Comparison of ENCODE assay signal across 20 mouse cellular contexts in genomic region chr3:40119462-40119861, GRCm38 (mm10).
DNase-seq lines count a peak whose midpoint lies in the region; ATAC-seq and TF ChIP-seq lines count a peak whose summit lies in the region.
"Had no signal": no experiment of that assay in that cellular context is flagged by ENCODE, and none has a peak within 500 bp of the region (broad histone marks: within the 10 kb centered on the region; RNA-seq: fewer than 3 reads in every experiment).

No protein-coding gene starts in this region.

- H3K27ac ChIP-seq in forebrain, embryonic 10.5 days: peak overlapping the region; percentile 81
- H3K27ac ChIP-seq in forebrain, postnatal 0 days (ENCODE audit: low read depth, low read length): no peak overlapping the region
- H3K27ac ChIP-seq in midbrain, embryonic 10.5 days (replicated peaks): peak overlapping the region; percentile 69
- H3K27ac ChIP-seq in midbrain, embryonic 16.5 days (ENCODE audit: low read length): no peak overlapping the region
- no peak overlapping the region for H3K27ac ChIP-seq in forebrain, embryonic 14.5 days (ENCODE audit: low read depth, low read length)
- no peak overlapping the region for H3K27ac ChIP-seq in kidney, adult 2 months (ENCODE audit: insufficient read depth, low read depth, low read length)
- H3K27ac ChIP-seq: heart, embryonic 13.5 days; stomach, embryonic 15.5 days had no signal

- no peak for TF ChIP-seq POLR2A in kidney, adult 2 months (IDR thresholded peaks at IDR 0.05; ENCODE audit: low read depth, low read length)

- H3K27me3 ChIP-seq in forebrain, embryonic 10.5 days (ENCODE audit: poor library complexity, severe bottlenecking): no peaks in the 10 kb centered on the region
- no peaks in the 10 kb centered on the region for H3K27me3 ChIP-seq in forebrain, postnatal 0 days (ENCODE audit: insufficient read depth, low read length)
- peaks cover 29% of the 10 kb centered on the region for H3K27me3 ChIP-seq in midbrain, embryonic 10.5 days (ENCODE audit: low read depth, poor library complexity, severe bottlenecking)
- H3K27me3 ChIP-seq in midbrain, embryonic 16.5 days (ENCODE audit: control insufficient read depth, insufficient read depth, low read depth, low read length): no peaks in the 10 kb centered on the region
- H3K27me3 ChIP-seq in forebrain, embryonic 14.5 days (replicated peaks; ENCODE audit: control insufficient read depth, insufficient read depth, low read length): no peaks in the 10 kb centered on the region
- H3K27me3 ChIP-seq in kidney, adult 2 months (replicated peaks; ENCODE audit: control insufficient read depth, insufficient read depth, low read length): no peaks in the 10 kb centered on the region
- H3K27me3 ChIP-seq: limb, embryonic 15.5 days; megakaryocyte, embryonic 14.5 days; stomach, embryonic 15.5 days had no signal

- no peaks in the 10 kb centered on the region for H3K9me3 ChIP-seq in forebrain, embryonic 10.5 days
- H3K9me3 ChIP-seq in forebrain, postnatal 0 days (ENCODE audit: low read length): no peaks in the 10 kb centered on the region
- no peaks in the 10 kb centered on the region for H3K9me3 ChIP-seq in midbrain, embryonic 10.5 days (replicated peaks)
- H3K9me3 ChIP-seq in midbrain, embryonic 16.5 days (replicated peaks; ENCODE audit: control insufficient read depth, low read length, poor library complexity, severe bottlenecking): no peaks in the 10 kb centered on the region
- no peaks in the 10 kb centered on the region for H3K9me3 ChIP-seq in forebrain, embryonic 14.5 days (replicated peaks; ENCODE audit: control insufficient read depth, low read length)
- H3K9me3 ChIP-seq: heart, embryonic 13.5 days; limb, embryonic 15.5 days; stomach, embryonic 15.5 days had no signal

- no peak overlapping the region for H3K9ac ChIP-seq in forebrain, postnatal 0 days
- no peak overlapping the region for H3K9ac ChIP-seq in midbrain, embryonic 16.5 days (ENCODE audit: low read depth, low read length)
- no peak overlapping the region for H3K9ac ChIP-seq in forebrain, embryonic 14.5 days (ENCODE audit: low read length)
- H3K9ac ChIP-seq: heart, embryonic 13.5 days; limb, embryonic 15.5 days; stomach, embryonic 15.5 days had no signal

- H3K36me3 ChIP-seq in forebrain, embryonic 10.5 days (replicated peaks): no peaks in the 10 kb centered on the region
- H3K36me3 ChIP-seq in forebrain, postnatal 0 days (ENCODE audit: insufficient read depth): no peaks in the 10 kb centered on the region
- no peaks in the 10 kb centered on the region for H3K36me3 ChIP-seq in midbrain, embryonic 10.5 days
- no peaks in the 10 kb centered on the region for H3K36me3 ChIP-seq in midbrain, embryonic 16.5 days (ENCODE audit: control insufficient read depth, insufficient read depth, low read length)
- H3K36me3 ChIP-seq in forebrain, embryonic 14.5 days (ENCODE audit: control insufficient read depth, insufficient read depth, low read length): no peaks in the 10 kb centered on the region
- H3K36me3 ChIP-seq in kidney, adult 2 months (ENCODE audit: control insufficient read depth, insufficient read depth, low read length): no peaks in the 10 kb centered on the region
- H3K36me3 ChIP-seq: heart, embryonic 13.5 days; limb, embryonic 15.5 days; stomach, embryonic 15.5 days had no signal

- H3K4me2 ChIP-seq in forebrain, postnatal 0 days (ENCODE audit: low read depth): no peak overlapping the region
- H3K4me2 ChIP-seq in midbrain, embryonic 16.5 days (ENCODE audit: low read length): no peak overlapping the region
- no peak overlapping the region for H3K4me2 ChIP-seq in forebrain, embryonic 14.5 days (ENCODE audit: low read length)
- H3K4me2 ChIP-seq: heart, embryonic 13.5 days; limb, embryonic 15.5 days; stomach, embryonic 15.5 days had no signal

- 66% methylated on average over 1 of the region's 1 CpGs for WGBS in forebrain, embryonic 10.5 days
- WGBS in forebrain, postnatal 0 days: 32% methylated on average over 1 of the region's 1 CpGs
- WGBS in midbrain, embryonic 10.5 days: 64% methylated on average over 1 of the region's 1 CpGs
- 36% methylated on average over 1 of the region's 1 CpGs for WGBS in midbrain, embryonic 16.5 days
- WGBS in forebrain, embryonic 14.5 days: 28% methylated on average over 1 of the region's 1 CpGs
- WGBS in kidney, adult 2 months: 65% methylated on average over 1 of the region's 1 CpGs

- H3K4me1 ChIP-seq in forebrain, embryonic 10.5 days: peaks cover 60% of the 10 kb centered on the region
- H3K4me1 ChIP-seq in forebrain, postnatal 0 days (ENCODE audit: insufficient read depth): peaks cover 8% of the 10 kb centered on the region; the same call in 1 of the 2 replicates
- H3K4me1 ChIP-seq in midbrain, embryonic 10.5 days: peaks cover 60% of the 10 kb centered on the region
- H3K4me1 ChIP-seq in midbrain, embryonic 16.5 days (ENCODE audit: control insufficient read depth, insufficient read depth, low read length): peaks cover 26% of the 10 kb centered on the region
- H3K4me1 ChIP-seq in forebrain, embryonic 14.5 days (ENCODE audit: control insufficient read depth, insufficient read depth, low read length): peaks cover 6% of the 10 kb centered on the region
- no peaks in the 10 kb centered on the region for H3K4me1 ChIP-seq in kidney, adult 2 months (ENCODE audit: control insufficient read depth, insufficient read depth, low read length)
- H3K4me1 ChIP-seq: megakaryocyte, embryonic 14.5 days; stomach, embryonic 15.5 days had no signal

- no peak for ATAC-seq in forebrain, postnatal 0 days
- no peak for ATAC-seq in midbrain, embryonic 16.5 days
- ATAC-seq in forebrain, embryonic 14.5 days: peak; percentile 28; the same call in 1 of the 2 replicates

- H3K4me3 ChIP-seq in forebrain, embryonic 10.5 days: no peak overlapping the region
- no peak overlapping the region for H3K4me3 ChIP-seq in forebrain, postnatal 0 days (ENCODE audit: low read depth, low read length)
- H3K4me3 ChIP-seq in midbrain, embryonic 10.5 days: no peak overlapping the region
- H3K4me3 ChIP-seq in midbrain, embryonic 16.5 days (ENCODE audit: low read depth, low read length): no peak overlapping the region
- no peak overlapping the region for H3K4me3 ChIP-seq in forebrain, embryonic 14.5 days (ENCODE audit: low read depth, low read length)
- H3K4me3 ChIP-seq in kidney, adult 2 months (ENCODE audit: insufficient read depth, low read depth, low read length): no peak overlapping the region
- H3K4me3 ChIP-seq: erythroblast, embryonic 14.5 days; heart, embryonic 13.5 days; limb, embryonic 15.5 days; megakaryocyte, embryonic 14.5 days; myocyte; stomach, embryonic 15.5 days had no signal

- no peak for DNase-seq in forebrain, embryonic 10.5 days (ENCODE audit: extremely low spot score, low spot score)
- DNase-seq in forebrain, postnatal 0 days: no peak
- DNase-seq in midbrain, embryonic 10.5 days (ENCODE audit: low spot score): no peak
- DNase-seq in forebrain, embryonic 14.5 days (ENCODE audit: low spot score): peak; percentile 61
- peak; percentile 20 for DNase-seq in retina, embryonic 14.5 days (ENCODE audit: low spot score)
- no peak for DNase-seq in kidney, adult 2 months
- no peak for DNase-seq in layer of hippocampus, postnatal 25 days (ENCODE audit: extremely low spot score in 1 of 2, low spot score in 1 of 2)
- DNase-seq: adrenal gland, postnatal 36 days; kidney, adult 11 months; kidney, postnatal 10 days; lung, postnatal 14 days; spleen, adult 18-20 months; thymus, adult 2 months had no signal

- TF ChIP-seq CTCF in forebrain, postnatal 0 days (IDR thresholded peaks at IDR 0.05; ENCODE audit: low read depth): no peak
- TF ChIP-seq CTCF in kidney, adult 2 months (conservative IDR thresholded peaks at IDR 0.05; ENCODE audit: insufficient read depth, insufficient read length, low read depth, low read length): no peak

Comparison
In these comparisons a context has a peak if more than half of its experiments do, and no peak if none do; other contexts are left out.
1. DNase-seq: peak in forebrain, embryonic 14.5 days (single experiment) and retina, embryonic 14.5 days (single experiment); none in forebrain, embryonic 10.5 days (single experiment), forebrain, postnatal 0 days (single experiment), midbrain, embryonic 10.5 days (single experiment), kidney, adult 2 months (single experiment) and layer of hippocampus, postnatal 25 days (0 of 2).
2. H3K27ac ChIP-seq: peak in forebrain, embryonic 10.5 days (single experiment) and midbrain, embryonic 10.5 days (single experiment); none in forebrain, postnatal 0 days (single experiment), midbrain, embryonic 16.5 days (single experiment), forebrain, embryonic 14.5 days (single experiment) and kidney, adult 2 months (single experiment).